Comparison of ENCODE assay signal across 22 mouse cellular contexts in genomic region chr5:13668840-13669239, GRCm38 (mm10).
DNase-seq lines count a peak whose midpoint lies in the region; ATAC-seq lines count a peak whose summit lies in the region.
"Had no signal": no experiment of that assay in that cellular context is flagged by ENCODE, and none has a peak within 500 bp of the region (broad histone marks: within the 10 kb centered on the region; RNA-seq: fewer than 3 reads in every experiment).

No protein-coding gene starts in this region.

- no peak for DNase-seq in frontal cortex, postnatal 10 days (ENCODE audit: low spot score in 2 of 2)
- DNase-seq in layer of hippocampus, adult 9-11 months, result peak; percentile 27
- no peak for DNase-seq in layer of hippocampus, postnatal 10 days (ENCODE audit: low spot score in 2 of 2)
- DNase-seq in right cerebral cortex, adult 18-20 months, result peak; percentile 4
- DNase-seq in right cerebral cortex, postnatal 4 days, result no peak
- DNase-seq in brain, adult 2 months (ENCODE audit: low read depth, low spot score), result peak; percentile 63
- DNase-seq: adrenal gland, adult 8-10 months; adrenal gland, postnatal 14 days; adrenal gland, postnatal 36 days; B cell, adult 2 months; cerebellum, adult 11 months; cerebellum, adult 18-20 months; cerebellum, adult 8-10 months; cerebellum, postnatal 10 days; cerebellum, postnatal 25 days; forebrain, postnatal 0 days had no signal

- peak; percentile 75 for ATAC-seq in frontal cortex, adult (ENCODE audit: low TSS enrichment)
- ATAC-seq in granulocyte monocyte progenitor cell, adult 5-6 weeks (replicated peaks; ENCODE audit: poor library complexity, severe bottlenecking), result no peak
- ATAC-seq: activated CD4-positive, CD25-positive, alpha-beta regulatory T cell, adult 4 months; CD4-positive, CD25-positive, alpha-beta regulatory T cell, adult 4 months; forebrain, embryonic 14.5 days; forebrain, postnatal 0 days; Patski had no signal

Comparison
In these comparisons a context has a peak if more than half of its experiments do, and no peak if none do; other contexts are left out.
1. DNase-seq: peak in layer of hippocampus, adult 9-11 months (single experiment), right cerebral cortex, adult 18-20 months (single experiment) and brain, adult 2 months (single experiment); none in frontal cortex, postnatal 10 days (0 of 2), layer of hippocampus, postnatal 10 days (0 of 2) and right cerebral cortex, postnatal 4 days (single experiment).